Mouse (Mus musculus) thymus, adult 2 months (tissue): ENCODE measurements around the gene Galnt7.

Experiments
- CTCF ChIP-seq: fragments of 200-500 bp; IDR thresholded peaks from 2 replicates; pipeline ENCODE4 v1.5.1; 2012; ENCODE audit warnings: mild to moderate bottlenecking, control low read depth, low read length, moderate library complexity, borderline replicate concordance; ENCODE audit not compliant: control insufficient read depth, poor library complexity, insufficient read depth; ENCODE audit errors: extremely low read depth
- POLR2A ChIP-seq: fragments of 200-500 bp; IDR thresholded peaks from 2 replicates; pipeline ENCODE4 v1.6.1; 2012; ENCODE audit warnings: mild to moderate bottlenecking, low read length, control low read depth, moderate library complexity; ENCODE audit not compliant: control insufficient read depth, poor library complexity, insufficient read depth; ENCODE audit errors: extremely low read depth

GRCm38 (mm10) chr8:57610706-57611418 lies 42.0 kb downstream of the Galnt7 start:
- TF ChIP-seq CTCF (no peak), POLR2A (no peak)
